Mouse (Mus musculus) midbrain, embryonic 10.5 days (tissue): ENCODE results near the gene Eya3. TPM values are rescaled to one million over a fixed set of nuclear protein-coding genes. Genes with fewer than 3 reads are reported as not detected.
"Not testable (repeated sequence)": the region's sequence is repeated elsewhere in the genome, so short reads cannot be mapped to it uniquely, and the experiment has no call there.

ENCODE experiments used
- DNase-seq: peaks from one replicate; pipeline ENCODE4 v3.0.0-alpha.2; 2017; ENCODE audit warnings: low spot score
- H3K27ac ChIP-seq: fragments of 300-500 bp; sonication (generic); replicated peaks from 2 replicates; pipeline ENCODE4 v1.5.1; 2016; ENCODE audit warnings: mild to moderate bottlenecking
- H3K27me3 ChIP-seq: fragments of 300-500 bp; sonication (generic); 2 replicates; pipeline ENCODE4 v1.6.1; 2016; ENCODE audit warnings: low read depth, mild to moderate bottlenecking; ENCODE audit not compliant: poor library complexity, severe bottlenecking
- H3K36me3 ChIP-seq: fragments of 300-500 bp; sonication (generic); 2 replicates; pipeline ENCODE4 v1.6.1; 2016; ENCODE audit warnings: mild to moderate bottlenecking, moderate library complexity
- H3K4me1 ChIP-seq: fragments of 300-500 bp; sonication (generic); 2 replicates; pipeline ENCODE4 v1.6.1; 2016
- H3K4me3 ChIP-seq: fragments of 300-500 bp; sonication (generic); 2 replicates; pipeline ENCODE4 v1.5.1; 2016; ENCODE audit warnings: mild to moderate bottlenecking, moderate library complexity
- H3K9me3 ChIP-seq: fragments of 300-500 bp; sonication (generic); replicated peaks from 2 replicates; pipeline ENCODE4 v1.6.1; 2016; ENCODE audit warnings: mild to moderate bottlenecking
- WGBS: fragments of 180-500 bp; shearing (Covaris S2); methylation state at CpG from one replicate; pipeline ENCODE4 v1.1.7; 2016; 5-methylcytosine and 5-hydroxymethylcytosine counted together
- polyA plus RNA-seq: library from polyadenylated mRNA; unstranded; fragments of >200 nt; fragmentation: Nextera tagmentation; extraction: Ambion mirVana; gene quantifications from 2 replicates; pipeline ENCODE4 v1.2.1, GENCODE M21; 2016

Eya3 gene
- polyA plus RNA-seq, result 30.0 and 30.1 TPM in 2 replicates

- DNase-seq, result peak; percentile 95
- under 1% methylated on average over 41 of the region's 41 CpGs for WGBS
- H3K4me3 ChIP-seq, result peak within 1 kb of the TSS; percentile 77
- H3K36me3 ChIP-seq, result peaks cover 25% of the 10 kb centered on the region
- H3K9me3 ChIP-seq, result no peaks in the 10 kb centered on the region
- H3K4me1 ChIP-seq, result peaks cover 19% of the 10 kb centered on the region
- H3K27me3 ChIP-seq, result no peaks in the 10 kb centered on the region
- peak within 1 kb of the TSS; percentile 90 for H3K27ac ChIP-seq
Observed at GRCm38 (mm10) chr4:132638461-132639190, at the start of gene Eya3. Gene Eya3 (plus strand): TSS chr4:132638987.

- H3K4me1 ChIP-seq, result peaks cover 6% of the 10 kb centered on the region
- no peaks in the 10 kb centered on the region for H3K9me3 ChIP-seq
- H3K27ac ChIP-seq, result no peak overlapping the region
- H3K4me3 ChIP-seq, result no peak overlapping the region
- DNase-seq, result no peak
- no peaks in the 10 kb centered on the region for H3K36me3 ChIP-seq
- 83% methylated on average over 10 of the region's 10 CpGs for WGBS
- no peaks in the 10 kb centered on the region for H3K27me3 ChIP-seq
Observed at GRCm38 (mm10) chr4:132590642-132591041, 48.1 kb upstream of the Eya3 start.

- WGBS, result 94% methylated on average over 9 of the region's 9 CpGs
- Histone ChIP-seq H3K27ac (no peak overlapping the region), H3K9me3 (no peaks in the 10 kb centered on the region), H3K36me3 (no peaks in the 10 kb centered on the region), H3K4me1 (peaks cover 6% of the 10 kb centered on the region), H3K27me3 (no peaks in the 10 kb centered on the region), H3K4me3 (no peak overlapping the region)
- no peak for DNase-seq
Observed at GRCm38 (mm10) chr4:132592958-132593357, 45.8 kb upstream of the Eya3 start.

GRCm38 (mm10) chr4:132594191-132594590 is 44.6 kb upstream of the Eya3 start:
- WGBS, result 19% methylated on average over 4 of the region's 4 CpGs
- peaks cover 6% of the 10 kb centered on the region for H3K4me1 ChIP-seq
- no peaks in the 10 kb centered on the region for H3K36me3 ChIP-seq
- H3K9me3 ChIP-seq, result no peaks in the 10 kb centered on the region
- no peak overlapping the region for H3K4me3 ChIP-seq
- H3K27me3 ChIP-seq, result no peaks in the 10 kb centered on the region
- peak; percentile 20 for DNase-seq
- peak overlapping the region; percentile 28; the same call in 1 of the 2 replicates for H3K27ac ChIP-seq

- Histone ChIP-seq H3K4me1 (peaks cover 5% of the 10 kb centered on the region), H3K4me3 (no peak overlapping the region), H3K27me3 (no peaks in the 10 kb centered on the region), H3K9me3 (no peaks in the 10 kb centered on the region), H3K27ac (no peak overlapping the region), H3K36me3 (no peaks in the 10 kb centered on the region)
- DNase-seq, result no peak
- WGBS, result 90% methylated on average over 2 of the region's 2 CpGs
Observed at GRCm38 (mm10) chr4:132598861-132599260, 39.9 kb upstream of the Eya3 start.

- Histone ChIP-seq H3K9me3 (no peaks in the 10 kb centered on the region), H3K27ac (no peak overlapping the region), H3K36me3 (no peaks in the 10 kb centered on the region), H3K4me3 (no peak overlapping the region), H3K27me3 (no peaks in the 10 kb centered on the region), H3K4me1 (no peaks in the 10 kb centered on the region)
- DNase-seq, result no peak
- WGBS, result 88% methylated on average over 3 of the region's 3 CpGs
Observed at GRCm38 (mm10) chr4:132599764-132600163, 39.0 kb upstream of the Eya3 start.

- no peak overlapping the region for H3K4me3 ChIP-seq
- DNase-seq, result no peak
- no peaks in the 10 kb centered on the region for H3K36me3 ChIP-seq
- H3K27me3 ChIP-seq, result no peaks in the 10 kb centered on the region
- 81% methylated on average over 6 of the region's 6 CpGs for WGBS
- H3K9me3 ChIP-seq, result no peaks in the 10 kb centered on the region
- no peaks in the 10 kb centered on the region for H3K4me1 ChIP-seq
- no peak overlapping the region for H3K27ac ChIP-seq
Observed at GRCm38 (mm10) chr4:132600465-132600864, 38.3 kb upstream of the Eya3 start.

- DNase-seq, H3K27ac ChIP-seq, H3K27me3 ChIP-seq, H3K36me3 ChIP-seq, H3K9me3 ChIP-seq, H3K4me3 ChIP-seq, H3K4me1 ChIP-seq: not testable (repeated sequence)
- 80% methylated on average over 5 of the region's 5 CpGs for WGBS
Observed at GRCm38 (mm10) chr4:132601242-132601641, 37.5 kb upstream of the Eya3 start.

- DNase-seq, result no peak
- no peaks in the 10 kb centered on the region for H3K27me3 ChIP-seq
- H3K36me3 ChIP-seq, result no peaks in the 10 kb centered on the region
- no peak overlapping the region for H3K27ac ChIP-seq
- no peaks in the 10 kb centered on the region for H3K9me3 ChIP-seq
- WGBS, result 85% methylated on average over 4 of the region's 4 CpGs
- no peaks in the 10 kb centered on the region for H3K4me1 ChIP-seq
- H3K4me3 ChIP-seq, result no peak overlapping the region
Observed at GRCm38 (mm10) chr4:132603468-132603867, 35.3 kb upstream of the Eya3 start.

GRCm38 (mm10) chr4:132605816-132606215 is 33.0 kb upstream of the Eya3 start:
- no peaks in the 10 kb centered on the region for H3K27me3 ChIP-seq
- no peaks in the 10 kb centered on the region for H3K36me3 ChIP-seq
- no peak for DNase-seq
- no peaks in the 10 kb centered on the region for H3K9me3 ChIP-seq
- 84% methylated on average over 5 of the region's 5 CpGs for WGBS
- H3K4me1 ChIP-seq, result no peaks in the 10 kb centered on the region
- no peak overlapping the region for H3K27ac ChIP-seq
- no peak overlapping the region for H3K4me3 ChIP-seq

GRCm38 (mm10) chr4:132608147-132608546 is 30.6 kb upstream of the Eya3 start:
- H3K27ac ChIP-seq, result no peak overlapping the region
- H3K27me3 ChIP-seq, result no peaks in the 10 kb centered on the region
- no peaks in the 10 kb centered on the region for H3K36me3 ChIP-seq
- no peaks in the 10 kb centered on the region for H3K9me3 ChIP-seq
- no peak for DNase-seq
- H3K4me1 ChIP-seq, result 0 out of 2 replicates have a peak, but pooled peaks cover 2% of the 10 kb centered on the region
- H3K4me3 ChIP-seq, result no peak overlapping the region
- WGBS, result 55% methylated on average over 4 of the region's 4 CpGs

GRCm38 (mm10) chr4:132610301-132610984 is 28.3 kb upstream of the Eya3 start:
- H3K27ac ChIP-seq, result no peak overlapping the region
- H3K36me3 ChIP-seq, result no peaks in the 10 kb centered on the region
- 0 out of 2 replicates have a peak, but pooled peaks cover 2% of the 10 kb centered on the region for H3K4me1 ChIP-seq
- H3K9me3 ChIP-seq, result peaks cover 7% of the 10 kb centered on the region
- 85% methylated on average over 3 of the region's 3 CpGs for WGBS
- no peak overlapping the region for H3K4me3 ChIP-seq
- H3K27me3 ChIP-seq, result no peaks in the 10 kb centered on the region
- no peak for DNase-seq

- no peaks in the 10 kb centered on the region for H3K27me3 ChIP-seq
- H3K9me3 ChIP-seq, result peaks cover 13% of the 10 kb centered on the region
- H3K4me3 ChIP-seq, result no peak overlapping the region
- H3K4me1 ChIP-seq, result 0 out of 2 replicates have a peak, but pooled peaks cover 2% of the 10 kb centered on the region
- no peak overlapping the region for H3K27ac ChIP-seq
- 92% methylated on average over 8 of the region's 8 CpGs for WGBS
- no peak for DNase-seq
- H3K36me3 ChIP-seq, result no peaks in the 10 kb centered on the region
Observed at GRCm38 (mm10) chr4:132611320-132611719, 27.5 kb upstream of the Eya3 start.
